ENCODE assay signal across 8 mouse cellular contexts in the genomic region with DNA sequence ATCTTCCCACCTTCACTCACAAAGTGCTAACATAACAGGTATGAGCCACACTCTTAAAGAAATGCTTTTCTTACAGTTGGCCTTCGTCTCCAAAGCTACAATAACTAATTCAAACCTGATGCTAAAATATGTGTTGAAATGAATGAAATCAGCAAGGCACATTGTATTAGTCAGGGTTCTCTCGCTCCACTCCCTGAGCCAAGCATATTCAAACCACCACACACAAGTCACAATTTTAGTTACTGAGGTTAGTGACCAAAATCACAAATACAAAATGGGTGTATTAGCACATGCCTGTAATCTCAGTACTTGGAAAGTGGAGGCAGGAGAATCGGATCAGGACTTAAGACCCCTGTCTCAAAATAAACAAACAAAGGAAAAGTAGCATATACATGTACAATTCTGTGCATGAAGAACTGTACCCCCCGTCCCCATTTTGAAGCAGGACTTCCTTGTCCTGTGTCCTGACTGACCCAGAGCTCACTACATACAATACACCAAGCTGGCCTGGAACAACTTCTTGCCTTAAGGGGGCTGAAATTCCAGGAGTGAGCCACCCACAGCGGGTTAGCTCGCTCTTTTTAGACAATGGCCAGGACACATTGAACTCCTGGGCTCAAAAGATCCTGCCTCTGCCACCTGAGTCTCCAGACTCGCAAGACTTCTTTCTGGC. TPM values are rescaled to one million over a fixed set of nuclear protein-coding genes. Genes with fewer than 3 reads are reported as not detected.
DNase-seq lines count a peak whose midpoint lies in the region; ATAC-seq lines count a peak whose summit lies in the region.

No protein-coding gene starts in this region.

- peak overlapping the region; percentile 96 for H3K9ac ChIP-seq in limb, embryonic 15.5 days

- H3K4me1 ChIP-seq in heart, embryonic 10.5 days, result peaks cover 33% of the 10 kb centered on the region
- H3K4me1 ChIP-seq in erythroblast, embryonic 14.5 days (ENCODE audit: control insufficient read depth), result peaks cover 36% of the 10 kb centered on the region
- H3K4me1 ChIP-seq in limb, embryonic 15.5 days, result peaks cover 20% of the 10 kb centered on the region

- peak overlapping the region; percentile 63 for H3K4me2 ChIP-seq in limb, embryonic 15.5 days

- peak overlapping the region; percentile 100 for H3K27ac ChIP-seq in heart, embryonic 10.5 days
- H3K27ac ChIP-seq in limb, embryonic 15.5 days, result peak overlapping the region; percentile 96

- ATAC-seq in CD4-positive, CD25-positive, alpha-beta regulatory T cell, adult 4 months, result peak; percentile 13
- no peak for ATAC-seq in limb, embryonic 15.5 days (ENCODE audit: insufficient number of reproducible peaks, low FRiP score, low TSS enrichment, low read depth)

- DNase-seq in heart, embryonic 10.5 days (ENCODE audit: low spot score), result no peak
- no peak for DNase-seq in heart, postnatal 4 days
- no peak for DNase-seq in MN1 (ENCODE audit: low spot score)
- DNase-seq in adrenal gland, postnatal 36 days, result no peak
- no peak for DNase-seq in lung, postnatal 4 days

- H3K27me3 ChIP-seq in heart, embryonic 10.5 days (ENCODE audit: insufficient read depth, poor library complexity, severe bottlenecking), result no peaks in the 10 kb centered on the region
- no peaks in the 10 kb centered on the region for H3K27me3 ChIP-seq in erythroblast, embryonic 14.5 days (ENCODE audit: control insufficient read depth)
- H3K27me3 ChIP-seq in limb, embryonic 15.5 days, result no peaks in the 10 kb centered on the region

- no peaks in the 10 kb centered on the region for H3K9me3 ChIP-seq in heart, embryonic 10.5 days
- H3K9me3 ChIP-seq in erythroblast, embryonic 14.5 days (ENCODE audit: control insufficient read depth, low read length), result no peaks in the 10 kb centered on the region
- no peaks in the 10 kb centered on the region for H3K9me3 ChIP-seq in limb, embryonic 15.5 days

- 32% methylated on average over 7 of the region's 7 CpGs for WGBS in heart, embryonic 10.5 days
- 15% methylated on average over 7 of the region's 7 CpGs for WGBS in limb, embryonic 15.5 days

- H3K4me3 ChIP-seq in heart, embryonic 10.5 days, result peak overlapping the region; percentile 88
- H3K4me3 ChIP-seq in erythroblast, embryonic 14.5 days (replicated peaks), result peak overlapping the region; percentile 74
- H3K4me3 ChIP-seq in limb, embryonic 15.5 days, result peak overlapping the region; percentile 66

- peaks cover 30% of the 10 kb centered on the region for H3K36me3 ChIP-seq in heart, embryonic 10.5 days
- peaks cover 34% of the 10 kb centered on the region for H3K36me3 ChIP-seq in erythroblast, embryonic 14.5 days (ENCODE audit: control insufficient read depth)
- peaks cover 20% of the 10 kb centered on the region for H3K36me3 ChIP-seq in limb, embryonic 15.5 days

RNA-seq across cellular contexts. Expression of a gene that starts 12.1 kb away (rescaled TPM):
- polyA plus RNA-seq in heart, embryonic 10.5 days (2016; fragmentation: Nextera tagmentation; extraction: Ambion mirVana), result 276 and 329 TPM in 2 replicates
- 100 to 1,000 TPM; 538 to 543 TPM for total RNA-seq in heart, postnatal 4 days (2021)
- polyA plus RNA-seq in CD4-positive, CD25-positive, alpha-beta regulatory T cell, adult 4 months (2017; shearing (Covaris generic)), result 100 to 1,000 TPM; 103 to 127 TPM
- 9.7 and 11.4 TPM in 2 replicates for polyA plus RNA-seq in erythroblast, embryonic 14.5 days (2012)
- 199 and 219 TPM in 2 replicates for polyA plus RNA-seq in limb, embryonic 15.5 days (2015; fragmentation: Nextera tagmentation; extraction: Ambion mirVana)
- 100 to 1,000 TPM; 365 to 412 TPM for total RNA-seq in adrenal gland, postnatal 36 days (2021)

RNA-seq across cellular contexts. Expression of a gene that starts 12.2 kb away (rescaled TPM):
- 33.2 and 42.2 TPM in 2 replicates for polyA plus RNA-seq in heart, embryonic 10.5 days (2016; fragmentation: Nextera tagmentation; extraction: Ambion mirVana)
- total RNA-seq in heart, postnatal 4 days (2021), result 10 to 100 TPM; 18.2 to 18.8 TPM
- 10 to 100 TPM; 40.3 to 50.4 TPM for polyA plus RNA-seq in CD4-positive, CD25-positive, alpha-beta regulatory T cell, adult 4 months (2017; shearing (Covaris generic))
- 0.30 and 0.53 TPM in 2 replicates for polyA plus RNA-seq in erythroblast, embryonic 14.5 days (2012)
- polyA plus RNA-seq in limb, embryonic 15.5 days (2015; fragmentation: Nextera tagmentation; extraction: Ambion mirVana), result 34.7 and 36.4 TPM in 2 replicates
- 10 to 100 TPM; 32.4 to 37.5 TPM for total RNA-seq in adrenal gland, postnatal 36 days (2021)

RNA-seq across cellular contexts. Expression of a gene that starts 23.5 kb away (rescaled TPM):
- 128 and 155 TPM in 2 replicates for polyA plus RNA-seq in heart, embryonic 10.5 days (2016; fragmentation: Nextera tagmentation; extraction: Ambion mirVana)
- 100 to 1,000 TPM; 135 to 145 TPM for total RNA-seq in heart, postnatal 4 days (2021)
- 10 to 100 TPM; 52.7 to 54.9 TPM for polyA plus RNA-seq in CD4-positive, CD25-positive, alpha-beta regulatory T cell, adult 4 months (2017; shearing (Covaris generic))
- 5.1 and 6.5 TPM in 2 replicates for polyA plus RNA-seq in erythroblast, embryonic 14.5 days (2012)
- 56.9 and 61.2 TPM in 2 replicates for polyA plus RNA-seq in limb, embryonic 15.5 days (2015; fragmentation: Nextera tagmentation; extraction: Ambion mirVana)
- 100 to 1,000 TPM in 1 of 2 experiments, 10 to 100 TPM in 1; 92.7 to 101 TPM for total RNA-seq in adrenal gland, postnatal 36 days (2021)

RNA-seq across cellular contexts. Expression of a gene that starts 31.0 kb away (rescaled TPM):
- 8.6 and 11.1 TPM in 2 replicates for polyA plus RNA-seq in heart, embryonic 10.5 days (2016; fragmentation: Nextera tagmentation; extraction: Ambion mirVana)
- total RNA-seq in heart, postnatal 4 days (2021), result 1 to 10 TPM; 7.4 to 7.8 TPM
- polyA plus RNA-seq in CD4-positive, CD25-positive, alpha-beta regulatory T cell, adult 4 months (2017; shearing (Covaris generic)), result under 1 TPM; 0.82 to 0.83 TPM
- 3.9 and 5.9 TPM in 2 replicates for polyA plus RNA-seq in erythroblast, embryonic 14.5 days (2012)
- 18.9 and 25.6 TPM in 2 replicates for polyA plus RNA-seq in limb, embryonic 15.5 days (2015; fragmentation: Nextera tagmentation; extraction: Ambion mirVana)
- total RNA-seq in adrenal gland, postnatal 36 days (2021), result 1 to 10 TPM in 1 of 2 experiments, under 1 TPM in 1; 0.56 to 1.1 TPM

Comparison
In these comparisons a context has a peak if more than half of its experiments do, and no peak if none do; other contexts are left out.
1. RNA of a gene that starts 12.2 kb away (polyA plus RNA-seq): 40.3 to 50.4 TPM in CD4-positive, CD25-positive, alpha-beta regulatory T cell, adult 4 months, 33.2 to 42.2 TPM in heart, embryonic 10.5 days and 34.7 to 36.4 TPM in limb, embryonic 15.5 days; 0.30 to 0.53 TPM in erythroblast, embryonic 14.5 days; every median in the first group is over 10 times any median in the second.
2. Peak in every context shown above with its lines, with median percentiles within 50 percentile points of each other: H3K4me3 ChIP-seq.